ENCODE assay signal across 15 mouse cellular contexts in genomic region chr10:123520613-123521012, GRCm38 (mm10).
"Had no signal": no experiment of that assay in that cellular context is flagged by ENCODE, and none has a peak within 500 bp of the region (broad histone marks: within the 10 kb centered on the region; RNA-seq: fewer than 3 reads in every experiment).

No protein-coding gene starts in this region.

- H3K27ac ChIP-seq: limb, embryonic 13.5 days; liver, embryonic 15.5 days; macrophage; midbrain, embryonic 15.5 days; neural tube, embryonic 12.5 days; stomach, postnatal 0 days had no signal

- DNase-seq: kidney, postnatal 25 days; layer of hippocampus, adult 9-11 months; left cerebral cortex, postnatal 4 days; lung, adult 2 months; lung, postnatal 10 days; thymus, adult 18-20 months; thymus, postnatal 14 days had no signal

- H3K4me1 ChIP-seq: limb, embryonic 13.5 days; liver, embryonic 15.5 days; megakaryocyte, embryonic 14.5 days; midbrain, embryonic 15.5 days; neural tube, embryonic 12.5 days had no signal

- H3K9me3 ChIP-seq: liver, embryonic 15.5 days had no signal

- H3K4me3 ChIP-seq: limb, embryonic 13.5 days; liver, embryonic 15.5 days; megakaryocyte, embryonic 14.5 days; midbrain, embryonic 15.5 days; neural tube, embryonic 12.5 days had no signal

- H3K4me2 ChIP-seq: limb, embryonic 13.5 days; liver, embryonic 15.5 days; midbrain, embryonic 11.5 days; midbrain, embryonic 15.5 days; neural tube, embryonic 12.5 days had no signal

- H3K9ac ChIP-seq: limb, embryonic 13.5 days; liver, embryonic 15.5 days; midbrain, embryonic 15.5 days; neural tube, embryonic 12.5 days had no signal

- H3K36me3 ChIP-seq: limb, embryonic 13.5 days; liver, embryonic 15.5 days; midbrain, embryonic 15.5 days; neural tube, embryonic 12.5 days had no signal

- H3K27me3 ChIP-seq: limb, embryonic 13.5 days; liver, embryonic 15.5 days; megakaryocyte, embryonic 14.5 days; midbrain, embryonic 15.5 days; neural tube, embryonic 12.5 days had no signal

- ATAC-seq: midbrain, embryonic 15.5 days had no signal
